Mouse (Mus musculus) C2C12 (cell line): ENCODE data around the gene Gm12355.

Experiments
- CTCF ChIP-seq: IDR thresholded peaks from one replicate; pipeline ENCODE4 v1.5.1; 2011; ENCODE audit not compliant: control insufficient read depth, insufficient read depth, insufficient read length
- MAX ChIP-seq: IDR thresholded peaks from one replicate; pipeline ENCODE4 v1.6.1; 2011; ENCODE audit warnings: mild to moderate bottlenecking, control low read depth
- MYOD1 ChIP-seq: IDR thresholded peaks from one replicate; pipeline ENCODE4 v1.6.1; 2011; ENCODE audit warnings: low read depth; ENCODE audit not compliant: control insufficient read depth, insufficient read length
- MYOG ChIP-seq: IDR thresholded peaks from one replicate; pipeline ENCODE4 v1.6.1; 2011; ENCODE audit not compliant: control insufficient read depth, insufficient read length; ENCODE audit errors: extremely low read depth

DNA sequence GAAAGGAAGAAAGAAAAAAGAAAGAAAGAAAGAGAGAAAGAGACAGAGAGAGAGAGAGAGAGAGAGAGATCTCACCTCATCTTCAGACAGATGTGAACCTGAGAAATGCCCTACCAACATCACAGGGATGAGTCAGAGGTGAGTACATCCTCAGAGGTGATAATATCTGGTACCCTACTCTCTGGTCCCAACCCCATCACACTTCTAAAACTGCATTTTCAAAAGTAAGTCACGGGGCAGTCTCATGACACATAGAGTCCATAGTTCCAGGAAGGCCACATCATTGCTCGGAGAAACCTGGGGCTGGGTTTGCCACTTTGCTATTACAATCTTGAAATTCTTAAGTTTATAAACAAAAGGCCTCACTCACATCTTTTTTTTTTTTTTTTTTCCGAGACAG, 29.5 kb downstream of the Gm12355 start:
- TF ChIP-seq CTCF = no peak
- TF ChIP-seq MAX = no peak
- no peak for TF ChIP-seq MYOD1
- TF ChIP-seq MYOG = no peak
